Mouse (Mus musculus) cortical plate, adult 2 months (tissue): ENCODE measurements at regions not wholly inside any gene's neighbourhood (a gene's known extent, or its start where the extent isn't known, plus 50 kb on each side); places are given as distances from the start of the nearest gene placed in this dataset.

Experiments used
- H3K27ac ChIP-seq: fragments of 200-500 bp; 2 replicates; pipeline ENCODE4 v1.5.1; 2012; ENCODE audit warnings: low read length, control low read depth, inconsistent platforms; ENCODE audit not compliant: insufficient read depth
- H3K4me1 ChIP-seq: fragments of 200-500 bp; 2 replicates; pipeline ENCODE4 v1.6.1; 2011; ENCODE audit warnings: low read length; ENCODE audit not compliant: control insufficient read depth, insufficient read depth
- H3K4me3 ChIP-seq: fragments of 200-500 bp; 2 replicates; pipeline ENCODE4 v1.5.1; 2011; ENCODE audit warnings: mild to moderate bottlenecking, low read length, control low read depth; ENCODE audit not compliant: insufficient read depth
- CTCF ChIP-seq: fragments of 200-500 bp; IDR thresholded peaks from 2 replicates; pipeline ENCODE4 v1.5.1; 2011; ENCODE audit warnings: mild to moderate bottlenecking, control low read depth, low read length; ENCODE audit not compliant: insufficient read depth; ENCODE audit errors: extremely low read depth
- POLR2A ChIP-seq: fragments of 200-500 bp; IDR thresholded peaks from 2 replicates; pipeline ENCODE4 v1.6.1; 2011; ENCODE audit warnings: mild to moderate bottlenecking, low read length, control low read depth; ENCODE audit not compliant: insufficient read depth; ENCODE audit errors: extremely low read depth

GRCm38 (mm10) chr10:105639011-105639451 is 64.8 kb upstream of the Tmtc2 start:
- no peak for TF ChIP-seq CTCF
- TF ChIP-seq POLR2A = no peak
- Histone ChIP-seq H3K4me1 (no peaks in the 10 kb centered on the region), H3K4me3 (no peak overlapping the region), H3K27ac (0 out of 2 replicates have a peak overlapping the region, but pooled peaks have one; percentile 29)

- Histone ChIP-seq H3K4me3 (no peak overlapping the region), H3K4me1 (no peaks in the 10 kb centered on the region), H3K27ac (0 out of 2 replicates have a peak overlapping the region, but pooled peaks have one; percentile 23)
- TF ChIP-seq POLR2A (no peak), CTCF (no peak)
These were observed 64.2 kb upstream of the Tmtc2 start for GRCm38 (mm10) chr10:105638500-105638899.

GRCm38 (mm10) chr10:105626842-105627241 is 52.6 kb upstream of the Tmtc2 start:
- TF ChIP-seq POLR2A (no peak), CTCF (no peak)
- Histone ChIP-seq H3K4me3 (no peak overlapping the region), H3K4me1 (no peaks in the 10 kb centered on the region), H3K27ac (no peak overlapping the region)

- Histone ChIP-seq H3K4me3 (no peak overlapping the region), H3K4me1 (no peaks in the 10 kb centered on the region), H3K27ac (no peak overlapping the region)
- no peak for TF ChIP-seq CTCF
- TF ChIP-seq POLR2A = no peak
These were observed 51.2 kb upstream of the Tmtc2 start for GRCm38 (mm10) chr10:105625324-105625950.
